Mouse (Mus musculus) spleen, embryonic (tissue): ENCODE measurements at regions not wholly inside any gene's neighbourhood (a gene's known extent, or its start where the extent isn't known, plus 50 kb on each side); places are given as distances from the start of the nearest gene placed in this dataset.
"Not testable (repeated sequence)": the region's sequence is repeated elsewhere in the genome, so short reads cannot be mapped to it uniquely, and the experiment has no call there.

Source experiments
- CTCF ChIA-PET: fragments of 350-600 bp; sonication (Branson Sonifier 250); formaldehyde crosslinking; loops from one replicate; lab custom pipeline; 2022; lab: Charles Lee

- CTCF ChIA-PET, result not testable (repeated sequence)
Measured at GRCm38 (mm10) chrX:103532620-103533199, 97.7 kb upstream of the Zcchc13 start.

GRCm38 (mm10) chrX:103533306-103533705 is 97.1 kb upstream of the Zcchc13 start:
- CTCF ChIA-PET, result no interaction called here

GRCm38 (mm10) chrX:103533831-103534230 is 96.6 kb upstream of the Zcchc13 start:
- CTCF ChIA-PET, result no interaction called here

- CTCF ChIA-PET, result no interaction called here
Measured at GRCm38 (mm10) chrX:103546490-103547202, 83.7 kb upstream of the Zcchc13 start.

GRCm38 (mm10) chrX:103551304-103551703 is 79.1 kb upstream of the Zcchc13 start:
- CTCF ChIA-PET, result no interaction called here

- CTCF ChIA-PET, result no interaction called here
Measured at GRCm38 (mm10) chrX:103553196-103553595, 77.2 kb upstream of the Zcchc13 start.

GRCm38 (mm10) chrX:103553605-103554004 is 76.8 kb upstream of the Zcchc13 start:
- CTCF ChIA-PET, result no interaction called here

- CTCF ChIA-PET, result not testable (repeated sequence)
Measured at GRCm38 (mm10) chrX:103555041-103555986, 75.1 kb upstream of the Zcchc13 start.

- CTCF ChIA-PET, result interaction anchor here (0.5 kb wide), 1 partner anchor 52 kb away, joined by 3 read pairs; no protein-coding TSS in a partner anchor
Measured at GRCm38 (mm10) chrX:103556046-103556445, 74.3 kb upstream of the Zcchc13 start.

- CTCF ChIA-PET, result interaction anchor here (0.5 kb wide), 1 partner anchor 51 kb away, joined by 3 read pairs; no protein-coding TSS in a partner anchor
Measured at GRCm38 (mm10) chrX:103556681-103557490, 73.5 kb upstream of the Zcchc13 start.

- CTCF ChIA-PET, result no interaction called here
Measured at GRCm38 (mm10) chrX:103557496-103557895, 72.9 kb upstream of the Zcchc13 start.

GRCm38 (mm10) chrX:103563531-103564246 is 66.7 kb upstream of the Zcchc13 start:
- CTCF ChIA-PET, result no interaction called here

GRCm38 (mm10) chrX:103573344-103573743 is 57.0 kb upstream of the Zcchc13 start:
- CTCF ChIA-PET, result interaction anchor here (0.6 kb wide), 1 partner anchor 53 kb away, joined by 4 read pairs; no protein-coding TSS in a partner anchor

- CTCF ChIA-PET, result no interaction called here
Measured at GRCm38 (mm10) chrX:103579484-103579883, 50.9 kb upstream of the Zcchc13 start.
